Mouse (Mus musculus) embryonic facial prominence, embryonic 15.5 days (tissue): ENCODE results near the gene Pcsk5. TPM values are rescaled to one million over a fixed set of nuclear protein-coding genes. Genes with fewer than 3 reads are reported as not detected.

ENCODE experiments used
- ATAC-seq: fragments of 200-750 bp; cut with Nextera tagmentation; 2 replicates; pipeline ENCODE4 v1.8.0; 2017; ENCODE audit warnings: low read depth, moderate TSS enrichment; ENCODE audit not compliant: insufficient number of reproducible peaks, low FRiP score, low TSS enrichment
- H3K27ac ChIP-seq: fragments of 300-500 bp; sonication (generic); replicated peaks from 2 replicates; pipeline ENCODE4 v1.5.1; 2015; ENCODE audit warnings: mild to moderate bottlenecking, inconsistent platforms
- H3K27me3 ChIP-seq: fragments of 300-500 bp; sonication (generic); 2 replicates; pipeline ENCODE4 v1.6.1; 2015; ENCODE audit warnings: inconsistent platforms
- H3K36me3 ChIP-seq: fragments of 300-500 bp; sonication (generic); 2 replicates; pipeline ENCODE4 v1.6.1; 2015; ENCODE audit warnings: mild to moderate bottlenecking, inconsistent platforms
- H3K4me1 ChIP-seq: fragments of 300-500 bp; sonication (generic); 2 replicates; pipeline ENCODE4 v1.6.1; 2015; ENCODE audit warnings: inconsistent platforms
- H3K4me2 ChIP-seq: fragments of 300-500 bp; sonication (generic); replicated peaks from 2 replicates; pipeline ENCODE4 v1.6.1; 2015; ENCODE audit warnings: mild to moderate bottlenecking, inconsistent platforms
- H3K4me3 ChIP-seq: fragments of 300-500 bp; sonication (generic); replicated peaks from 2 replicates; pipeline ENCODE4 v1.5.1; 2015; ENCODE audit warnings: mild to moderate bottlenecking, inconsistent platforms
- H3K9ac ChIP-seq: fragments of 300-500 bp; sonication (generic); 2 replicates; pipeline ENCODE4 v1.6.1; 2015; ENCODE audit warnings: inconsistent platforms
- H3K9me3 ChIP-seq: fragments of 300-500 bp; sonication (generic); replicated peaks from 2 replicates; pipeline ENCODE4 v1.6.1; 2016; ENCODE audit warnings: inconsistent platforms
- WGBS: fragments of 180-500 bp; shearing (Covaris S2); methylation state at CpG from one replicate; pipeline ENCODE4 v1.1.7; 2015; 5-methylcytosine and 5-hydroxymethylcytosine counted together
- polyA plus RNA-seq: library from polyadenylated mRNA; unstranded; fragments of >200 nt; fragmentation: Nextera tagmentation; extraction: Ambion mirVana; gene quantifications from 2 replicates; pipeline ENCODE4 v1.2.1, GENCODE M21; 2015

Gene Pcsk5
- polyA plus RNA-seq, 1 experiment from 2014 or later: 24.0 TPM

- no peak overlapping the region for H3K27ac ChIP-seq
- no peaks in the 10 kb centered on the region for H3K27me3 ChIP-seq
- H3K4me2 ChIP-seq: no peak overlapping the region
- peaks cover 10% of the 10 kb centered on the region; the same call in 1 of the 2 replicates for H3K36me3 ChIP-seq
- no peaks in the 10 kb centered on the region for H3K9me3 ChIP-seq
- H3K4me1 ChIP-seq: no peaks in the 10 kb centered on the region
- WGBS: 69% methylated on average over 3 of the region's 3 CpGs
- no peak for ATAC-seq
- no peak overlapping the region for H3K4me3 ChIP-seq
- no peak overlapping the region for H3K9ac ChIP-seq
Measured at GRCm38 (mm10) chr19:17567264-17567663, 270.2 kb downstream of the Pcsk5 start.

GRCm38 (mm10) chr19:17566097-17566496, 271.3 kb downstream of the Pcsk5 start:
- H3K9ac ChIP-seq: no peak overlapping the region
- no peaks in the 10 kb centered on the region for H3K4me1 ChIP-seq
- 75% methylated on average over 4 of the region's 4 CpGs for WGBS
- no peak overlapping the region for H3K4me2 ChIP-seq
- H3K4me3 ChIP-seq: no peak overlapping the region
- no peaks in the 10 kb centered on the region for H3K27me3 ChIP-seq
- ATAC-seq: no peak
- no peaks in the 10 kb centered on the region for H3K9me3 ChIP-seq
- peaks cover 8% of the 10 kb centered on the region; the same call in 1 of the 2 replicates for H3K36me3 ChIP-seq
- H3K27ac ChIP-seq: no peak overlapping the region

DNA sequence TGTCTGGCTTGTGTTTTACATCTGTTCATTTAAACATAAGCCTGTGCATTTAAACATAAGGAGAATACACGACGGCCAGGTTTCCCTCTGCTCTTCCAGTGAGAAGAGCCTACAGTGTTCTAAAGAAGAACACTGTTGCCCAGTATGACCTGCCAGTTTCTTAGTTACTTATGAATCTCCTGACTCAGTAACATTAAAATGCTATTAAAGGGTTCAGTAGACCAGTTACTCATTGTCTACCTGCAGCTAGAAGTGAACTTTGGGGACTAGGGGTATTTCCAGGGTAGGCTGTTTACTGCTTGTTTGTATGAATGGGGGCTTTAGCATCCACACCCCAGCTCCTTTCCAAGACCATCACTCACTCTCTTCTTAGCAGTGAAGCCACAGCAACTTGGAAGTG, 278.7 kb downstream of the Pcsk5 start:
- Histone ChIP-seq H3K27me3 (no peaks in the 10 kb centered on the region), H3K9me3 (no peaks in the 10 kb centered on the region), H3K4me1 (no peaks in the 10 kb centered on the region), H3K4me2 (no peak overlapping the region), H3K9ac (no peak overlapping the region), H3K36me3 (no peaks in the 10 kb centered on the region), H3K27ac (no peak overlapping the region), H3K4me3 (no peak overlapping the region)
- 60% methylated on average over 2 of the region's 2 CpGs for WGBS
- no peak for ATAC-seq

DNA sequence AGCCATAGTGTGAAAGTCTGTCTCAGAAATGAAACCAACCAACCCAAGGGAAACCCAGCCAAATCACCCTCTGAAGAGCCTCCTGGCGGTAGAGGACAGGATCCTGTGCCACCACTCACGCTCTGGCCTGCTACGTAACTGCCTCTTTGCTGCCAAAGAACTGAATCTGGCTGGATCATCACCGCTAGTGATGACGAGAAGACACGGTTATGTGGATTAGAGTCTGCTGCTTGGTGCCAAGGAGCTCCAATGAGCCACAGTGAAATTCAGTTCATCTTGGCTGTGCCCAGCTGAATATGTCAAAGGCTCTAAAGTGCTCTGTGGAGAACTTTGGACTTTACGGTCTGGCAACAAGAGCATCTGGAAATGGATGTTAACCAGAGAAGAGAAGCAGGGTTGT, 282.3 kb downstream of the Pcsk5 start:
- Histone ChIP-seq H3K4me2 (no peak overlapping the region), H3K9ac (no peak overlapping the region), H3K9me3 (no peaks in the 10 kb centered on the region), H3K36me3 (no peaks in the 10 kb centered on the region), H3K4me1 (no peaks in the 10 kb centered on the region), H3K4me3 (no peak overlapping the region), H3K27ac (no peak overlapping the region), H3K27me3 (no peaks in the 10 kb centered on the region)
- ATAC-seq: no peak
- WGBS: 74% methylated on average over 7 of the region's 7 CpGs

GRCm38 (mm10) chr19:17554571-17554970, 282.9 kb downstream of the Pcsk5 start:
- H3K9me3 ChIP-seq: no peaks in the 10 kb centered on the region
- no peak for ATAC-seq

GRCm38 (mm10) chr19:17553396-17554100, 283.9 kb downstream of the Pcsk5 start:
- Histone ChIP-seq H3K9me3 (no peaks in the 10 kb centered on the region), H3K9ac (no peak overlapping the region), H3K36me3 (no peaks in the 10 kb centered on the region), H3K27ac (no peak overlapping the region), H3K4me2 (no peak overlapping the region), H3K4me3 (no peak overlapping the region), H3K4me1 (no peaks in the 10 kb centered on the region), H3K27me3 (no peaks in the 10 kb centered on the region)
- ATAC-seq: no peak

More at GRCm38 (mm10) chr19:17554571-17554970, 282.9 kb downstream of the Pcsk5 start:
- Histone ChIP-seq H3K9ac (no peak overlapping the region), H3K4me2 (no peak overlapping the region), H3K36me3 (no peaks in the 10 kb centered on the region), H3K4me1 (no peaks in the 10 kb centered on the region), H3K4me3 (no peak overlapping the region), H3K27ac (no peak overlapping the region), H3K27me3 (no peaks in the 10 kb centered on the region)
- 78% methylated on average over 2 of the region's 2 CpGs for WGBS

DNA sequence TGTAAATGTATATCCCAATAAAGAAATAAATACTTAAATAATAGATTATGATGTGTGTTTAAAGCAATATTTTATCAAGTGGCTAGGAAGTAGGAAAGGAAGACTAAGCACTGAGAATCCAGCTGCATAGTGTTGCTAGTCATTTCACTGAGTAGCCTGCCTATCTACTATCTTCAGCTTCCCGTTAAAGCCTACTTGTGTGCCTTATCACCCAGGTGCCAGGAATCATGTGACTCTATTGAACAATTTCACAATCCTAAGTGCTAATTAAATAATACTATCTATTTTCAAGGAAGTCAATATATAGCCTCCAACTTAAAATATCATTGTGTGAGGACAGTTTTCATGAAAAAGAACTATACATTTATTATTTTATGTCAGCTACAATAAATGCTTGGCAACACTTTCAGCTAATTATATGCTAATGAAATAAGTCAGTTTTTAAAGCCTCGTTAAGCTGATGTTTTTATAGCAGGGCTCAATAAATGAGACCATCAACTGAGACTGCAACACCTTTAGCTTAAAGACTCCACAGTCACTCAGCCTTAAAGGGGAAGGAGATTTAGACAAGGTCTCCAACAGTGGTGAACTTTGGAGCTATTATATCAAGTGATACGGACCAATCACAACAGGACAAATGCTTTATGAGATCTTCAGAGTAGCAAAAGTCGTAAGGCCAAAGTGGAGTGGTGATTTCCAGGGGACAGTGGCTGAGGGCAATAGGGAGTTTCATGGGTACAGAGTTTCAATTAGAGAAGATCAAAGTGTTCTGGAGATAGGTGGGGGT, 308.5 kb downstream of the Pcsk5 start:
- H3K4me1 ChIP-seq: no peaks in the 10 kb centered on the region
- H3K9ac ChIP-seq: no peak overlapping the region
- WGBS: 85% methylated on average over 4 of the region's 4 CpGs
- H3K36me3 ChIP-seq: no peaks in the 10 kb centered on the region
- no peak for ATAC-seq
- no peak overlapping the region for H3K4me3 ChIP-seq
- H3K27me3 ChIP-seq: no peaks in the 10 kb centered on the region
- H3K9me3 ChIP-seq: no peaks in the 10 kb centered on the region
- H3K27ac ChIP-seq: no peak overlapping the region
- H3K4me2 ChIP-seq: no peak overlapping the region

- WGBS: 63% methylated on average over 1 of the region's 1 CpGs
Measured at GRCm38 (mm10) chr19:17525558-17525957, 311.9 kb downstream of the Pcsk5 start.

DNA sequence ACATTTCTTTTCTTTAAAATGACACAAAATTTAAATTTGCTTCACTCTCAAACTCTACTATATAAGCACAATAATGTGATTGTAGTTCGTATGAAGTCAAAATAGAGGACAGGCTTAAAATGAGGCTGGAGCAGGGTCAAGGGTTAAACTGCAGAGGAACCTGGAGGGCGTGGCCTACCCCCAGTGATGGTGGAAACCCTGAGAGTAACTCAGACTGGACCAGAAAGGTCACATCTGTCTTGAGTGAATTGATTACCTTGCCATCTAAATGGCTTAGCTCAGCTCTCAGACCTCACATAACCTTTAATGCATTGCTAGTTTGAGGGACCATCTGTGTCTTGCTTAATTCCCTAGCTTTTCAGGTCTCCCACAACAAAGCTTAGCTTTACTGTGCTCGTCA, 323.0 kb downstream of the Pcsk5 start:
- WGBS: 50% methylated on average over 3 of the region's 3 CpGs
- Histone ChIP-seq H3K9me3 (no peaks in the 10 kb centered on the region), H3K9ac (no peak overlapping the region), H3K4me1 (no peaks in the 10 kb centered on the region), H3K27me3 (no peaks in the 10 kb centered on the region), H3K27ac (no peak overlapping the region), H3K36me3 (no peaks in the 10 kb centered on the region), H3K4me2 (no peak overlapping the region), H3K4me3 (no peak overlapping the region)
- ATAC-seq: no peak

More at GRCm38 (mm10) chr19:17525558-17525957, 311.9 kb downstream of the Pcsk5 start:
- no peak overlapping the region for H3K4me3 ChIP-seq
- no peaks in the 10 kb centered on the region for H3K36me3 ChIP-seq
- no peak overlapping the region for H3K9ac ChIP-seq
- no peak overlapping the region for H3K4me2 ChIP-seq
- H3K27ac ChIP-seq: no peak overlapping the region
- peak; percentile 19; the same call in 1 of the 2 replicates for ATAC-seq
- H3K27me3 ChIP-seq: no peaks in the 10 kb centered on the region
- no peaks in the 10 kb centered on the region for H3K4me1 ChIP-seq
- no peaks in the 10 kb centered on the region for H3K9me3 ChIP-seq

DNA sequence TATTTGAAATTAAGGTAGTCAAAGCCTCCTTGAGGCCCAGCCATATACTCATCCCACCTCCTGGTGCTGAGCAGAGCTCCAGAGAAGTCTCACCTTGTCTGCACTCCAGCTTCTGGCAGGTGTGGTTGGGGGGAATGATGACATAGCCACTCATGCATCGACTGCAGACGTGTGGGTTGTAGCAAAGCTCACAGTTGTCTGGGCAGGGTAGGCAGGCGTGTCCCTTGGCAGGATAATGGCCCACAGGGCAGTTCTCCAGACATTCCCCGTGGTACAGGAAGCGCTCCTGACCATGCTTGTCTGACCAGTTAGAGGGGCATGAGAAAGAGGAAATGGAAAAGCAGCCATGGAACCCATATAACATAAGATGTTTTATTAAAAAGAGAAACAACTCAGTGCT, 326.1 kb downstream of the Pcsk5 start:
- no peak overlapping the region for H3K27ac ChIP-seq
- H3K9ac ChIP-seq: no peak overlapping the region
- H3K36me3 ChIP-seq: no peaks in the 10 kb centered on the region
- H3K4me3 ChIP-seq: no peak overlapping the region
- no peaks in the 10 kb centered on the region for H3K27me3 ChIP-seq
- ATAC-seq: no peak
- no peak overlapping the region for H3K4me2 ChIP-seq
- H3K4me1 ChIP-seq: no peaks in the 10 kb centered on the region
- H3K9me3 ChIP-seq: no peaks in the 10 kb centered on the region
- 51% methylated on average over 5 of the region's 5 CpGs for WGBS

- WGBS: 58% methylated on average over 6 of the region's 6 CpGs
- no peaks in the 10 kb centered on the region for H3K9me3 ChIP-seq
- H3K9ac ChIP-seq: no peak overlapping the region
- H3K36me3 ChIP-seq: no peaks in the 10 kb centered on the region
- no peak overlapping the region for H3K27ac ChIP-seq
- no peak overlapping the region for H3K4me3 ChIP-seq
- H3K4me2 ChIP-seq: no peak overlapping the region
- no peaks in the 10 kb centered on the region for H3K27me3 ChIP-seq
- no peak for ATAC-seq
- H3K4me1 ChIP-seq: no peaks in the 10 kb centered on the region
Measured at GRCm38 (mm10) chr19:17504212-17504611, 333.2 kb downstream of the Pcsk5 start.
